Mouse (Mus musculus) thymus, adult 2 months (tissue): ENCODE results near the gene Flt4. TPM values are rescaled to one million over a fixed set of nuclear protein-coding genes. Genes with fewer than 3 reads are reported as not detected.

Source experiments
- DNase-seq: peaks from one replicate; pipeline ENCODE4 v3.0.0; 2021
- H3K27ac ChIP-seq: fragments of 200-500 bp; 2 replicates; pipeline ENCODE4 v1.5.1; 2012; ENCODE audit warnings: low read length, control low read depth; ENCODE audit not compliant: control insufficient read depth, insufficient read depth
- H3K27me3 ChIP-seq: fragments of 200-500 bp; 2 replicates; pipeline ENCODE4 v1.6.1; 2012; ENCODE audit warnings: mild to moderate bottlenecking, low read length, moderate library complexity, mixed read lengths; ENCODE audit not compliant: control insufficient read depth, insufficient read depth
- H3K36me3 ChIP-seq: fragments of 200-500 bp; 2 replicates; pipeline ENCODE4 v1.6.1; 2012; ENCODE audit warnings: mild to moderate bottlenecking, low read length, moderate library complexity; ENCODE audit not compliant: control insufficient read depth, insufficient read depth
- H3K4me1 ChIP-seq: fragments of 200-500 bp; replicated peaks from 2 replicates; pipeline ENCODE4 v1.6.1; 2012; ENCODE audit warnings: low read length; ENCODE audit not compliant: control insufficient read depth, insufficient read depth
- H3K4me3 ChIP-seq: fragments of 200-500 bp; 2 replicates; pipeline ENCODE4 v1.5.1; 2012; ENCODE audit warnings: mild to moderate bottlenecking, low read length, control low read depth, moderate library complexity; ENCODE audit not compliant: control insufficient read depth, insufficient read depth
- CTCF ChIP-seq: fragments of 200-500 bp; IDR thresholded peaks from 2 replicates; pipeline ENCODE4 v1.5.1; 2012; ENCODE audit warnings: mild to moderate bottlenecking, control low read depth, low read length, moderate library complexity, borderline replicate concordance; ENCODE audit not compliant: control insufficient read depth, poor library complexity, insufficient read depth; ENCODE audit errors: extremely low read depth
- POLR2A ChIP-seq: fragments of 200-500 bp; IDR thresholded peaks from 2 replicates; pipeline ENCODE4 v1.6.1; 2012; ENCODE audit warnings: mild to moderate bottlenecking, low read length, control low read depth, moderate library complexity; ENCODE audit not compliant: control insufficient read depth, poor library complexity, insufficient read depth; ENCODE audit errors: extremely low read depth
- WGBS: fragments of 180-500 bp; shearing (Covaris S2); methylation state at CpG from one replicate; pipeline ENCODE4 v1.1.7; 2018; 5-methylcytosine and 5-hydroxymethylcytosine counted together
- polyA plus RNA-seq: library from polyadenylated mRNA; depleted of rRNA; stranded (reverse); fragments of >200 nt; gene quantifications from 2 replicates; pipeline ENCODE4 v1.2.3, GENCODE M21; 2012

The Flt4 gene
- polyA plus RNA-seq, 1 experiment: 1.2 TPM

DNA sequence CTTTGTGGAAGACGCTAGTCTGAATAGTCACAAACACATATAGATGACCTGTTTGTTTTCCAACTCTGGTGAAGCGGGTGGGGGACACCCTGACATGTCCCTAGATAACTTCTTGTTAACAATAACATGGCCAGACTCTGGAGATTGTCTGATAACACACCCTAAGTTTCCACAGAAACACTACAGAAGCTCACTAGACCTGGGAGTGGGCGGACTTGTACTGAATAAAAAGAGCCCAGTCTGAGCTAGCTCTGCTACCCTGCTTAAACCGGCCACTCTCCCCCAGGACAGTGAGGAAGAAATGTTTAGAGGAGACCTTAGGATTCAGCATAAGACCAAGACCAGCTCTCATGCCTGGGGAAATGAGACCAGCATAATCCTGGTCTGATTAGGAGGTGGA lies 56.4 kb downstream of the Flt4 start:
- Histone ChIP-seq H3K36me3 (peaks cover 7% of the 10 kb centered on the region), H3K4me1 (peaks cover 4% of the 10 kb centered on the region; the same call in 1 of the 2 replicates), H3K4me3 (no peak overlapping the region), H3K27ac (no peak overlapping the region), H3K27me3 (no peaks in the 10 kb centered on the region)
- no peak for TF ChIP-seq POLR2A
- no peak for TF ChIP-seq CTCF
- WGBS: 85% methylated on average over 4 of the region's 4 CpGs
- no peak for DNase-seq

- Histone ChIP-seq H3K27me3 (no peaks in the 10 kb centered on the region), H3K4me1 (no peaks in the 10 kb centered on the region), H3K4me3 (no peak overlapping the region), H3K27ac (no peak overlapping the region), H3K36me3 (peaks cover 68% of the 10 kb centered on the region)
- TF ChIP-seq CTCF (no peak), POLR2A (no peak)
- DNase-seq: no peak
- 94% methylated on average over 3 of the region's 3 CpGs for WGBS
These were observed 64.4 kb downstream of the Flt4 start for GRCm38 (mm10) chr11:49673433-49673832.

DNA sequence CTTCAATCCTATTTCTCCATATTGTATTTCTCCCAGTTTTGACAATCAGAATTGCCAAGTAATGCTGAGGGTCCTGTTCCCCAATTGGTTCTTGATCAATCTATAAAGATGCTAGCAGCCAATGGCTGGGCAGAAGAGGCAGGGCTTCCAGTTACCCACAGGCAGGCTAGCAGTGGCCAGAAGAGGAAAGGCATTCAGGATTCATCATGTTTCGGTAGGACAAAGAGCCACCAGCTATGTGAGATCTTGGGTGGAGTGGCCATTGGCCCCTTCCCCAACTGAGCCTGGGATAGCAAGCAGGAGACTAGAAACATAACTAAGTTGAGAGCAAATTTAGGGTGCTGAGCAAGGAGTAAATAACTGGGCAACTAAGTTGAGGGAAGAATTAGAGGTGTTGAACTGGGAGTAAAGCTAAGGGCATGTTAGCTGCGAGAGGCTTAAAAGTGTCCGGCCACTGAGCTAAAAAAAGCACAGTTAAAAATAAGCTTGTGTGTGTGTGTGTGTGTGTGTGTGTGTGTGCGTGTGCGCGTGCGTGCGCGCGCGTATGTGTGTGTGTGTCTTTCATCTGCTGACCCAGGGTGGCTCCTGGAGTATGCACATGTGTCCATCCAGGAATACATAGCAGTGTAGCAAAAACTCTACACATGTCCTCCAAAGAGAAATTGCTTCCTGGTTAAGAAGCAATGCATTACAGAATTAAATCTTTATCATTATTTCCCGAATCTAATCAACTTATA lies 75.3 kb downstream of the Flt4 start:
- DNase-seq: no peak
- TF ChIP-seq POLR2A (no peak), CTCF (no peak)
- 98% methylated on average over 12 of the region's 12 CpGs for WGBS
- Histone ChIP-seq H3K36me3 (peaks cover 95% of the 10 kb centered on the region), H3K27ac (no peak overlapping the region), H3K27me3 (no peaks in the 10 kb centered on the region), H3K4me3 (no peak overlapping the region), H3K4me1 (no peaks in the 10 kb centered on the region)

DNA sequence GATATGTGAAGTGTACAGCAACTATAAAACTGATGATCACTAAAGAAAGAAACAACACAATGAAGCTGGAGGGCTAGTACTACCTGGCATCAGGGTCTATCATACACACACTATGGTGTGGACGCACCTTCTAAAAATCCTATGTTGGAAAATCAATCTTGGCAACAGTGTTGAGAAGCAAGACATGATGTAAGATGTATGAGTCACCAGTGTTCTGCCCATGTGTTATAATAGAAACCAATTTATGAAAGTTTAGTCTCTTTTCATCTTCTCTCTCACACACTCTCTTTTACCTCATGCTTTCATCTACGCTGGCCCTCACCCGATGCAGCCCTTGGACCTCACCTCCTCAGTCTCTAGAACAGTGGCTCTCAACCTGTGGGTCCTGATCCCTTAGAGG lies 86.0 kb downstream of the Flt4 start:
- TF ChIP-seq POLR2A (no peak), CTCF (no peak)
- Histone ChIP-seq H3K4me3 (no peak overlapping the region), H3K27me3 (no peaks in the 10 kb centered on the region), H3K27ac (no peak overlapping the region), H3K36me3 (peaks cover 61% of the 10 kb centered on the region), H3K4me1 (no peaks in the 10 kb centered on the region)
- DNase-seq: no peak
- WGBS: 96% methylated on average over 3 of the region's 3 CpGs

GRCm38 (mm10) chr11:49695695-49696094 lies 86.6 kb downstream of the Flt4 start:
- TF ChIP-seq CTCF (no peak), POLR2A (no peak)
- 93% methylated on average over 2 of the region's 2 CpGs for WGBS
- Histone ChIP-seq H3K36me3 (peaks cover 55% of the 10 kb centered on the region), H3K27ac (no peak overlapping the region), H3K4me1 (no peaks in the 10 kb centered on the region), H3K27me3 (no peaks in the 10 kb centered on the region), H3K4me3 (no peak overlapping the region)
- DNase-seq: no peak

DNA sequence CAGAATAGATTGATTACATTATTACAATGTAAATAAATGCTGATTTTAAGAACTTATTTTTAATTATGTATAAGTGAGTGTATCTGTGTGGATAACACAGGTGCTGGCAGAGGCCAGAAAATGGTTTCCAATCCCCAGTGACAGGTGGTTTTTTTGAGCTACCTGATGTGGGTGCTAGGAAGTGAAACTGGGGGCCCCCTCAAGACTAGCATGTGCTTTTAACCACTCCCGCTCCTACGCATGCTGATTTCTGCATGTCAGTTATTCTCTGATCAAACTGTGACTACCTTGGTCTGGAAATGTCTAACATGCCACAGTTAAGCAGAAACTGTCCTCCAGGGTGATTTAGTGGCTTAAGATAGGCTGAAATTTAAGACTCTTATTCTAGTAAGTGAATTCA lies 87.4 kb downstream of the Flt4 start:
- DNase-seq: no peak
- no peak for TF ChIP-seq POLR2A
- TF ChIP-seq CTCF: no peak
- Histone ChIP-seq H3K27me3 (no peaks in the 10 kb centered on the region), H3K36me3 (peaks cover 56% of the 10 kb centered on the region), H3K4me3 (no peak overlapping the region), H3K27ac (no peak overlapping the region), H3K4me1 (no peaks in the 10 kb centered on the region)
- WGBS: 65% methylated on average over 2 of the region's 2 CpGs

GRCm38 (mm10) chr11:49697779-49698178 lies 88.7 kb downstream of the Flt4 start:
- WGBS: 89% methylated on average over 5 of the region's 5 CpGs
- Histone ChIP-seq H3K27me3 (no peaks in the 10 kb centered on the region), H3K4me1 (no peaks in the 10 kb centered on the region), H3K27ac (no peak overlapping the region), H3K36me3 (peaks cover 61% of the 10 kb centered on the region), H3K4me3 (no peak overlapping the region)
- TF ChIP-seq POLR2A: no peak
- DNase-seq: no peak
